Mouse (Mus musculus): ENCODE measurements around the gene Kcnk16. TPM values are rescaled to one million over a fixed set of nuclear protein-coding genes. Genes with fewer than 3 reads are reported as not detected.
"Not testable (repeated sequence)": the region's sequence is repeated elsewhere in the genome, so short reads cannot be mapped to it uniquely, and the experiment has no call there.

Kcnk16 gene
- total RNA-seq (2012; rRNA removed): not detected in 2 replicates
- not detected for polyA plus RNA-seq (2012; ENCODE audit: insufficient read depth in 1 of 2, insufficient read length in 2 of 2, low read depth in 1 of 2, low replicate concordance in 2 of 2, missing spikeins in 1 of 2)

DNA sequence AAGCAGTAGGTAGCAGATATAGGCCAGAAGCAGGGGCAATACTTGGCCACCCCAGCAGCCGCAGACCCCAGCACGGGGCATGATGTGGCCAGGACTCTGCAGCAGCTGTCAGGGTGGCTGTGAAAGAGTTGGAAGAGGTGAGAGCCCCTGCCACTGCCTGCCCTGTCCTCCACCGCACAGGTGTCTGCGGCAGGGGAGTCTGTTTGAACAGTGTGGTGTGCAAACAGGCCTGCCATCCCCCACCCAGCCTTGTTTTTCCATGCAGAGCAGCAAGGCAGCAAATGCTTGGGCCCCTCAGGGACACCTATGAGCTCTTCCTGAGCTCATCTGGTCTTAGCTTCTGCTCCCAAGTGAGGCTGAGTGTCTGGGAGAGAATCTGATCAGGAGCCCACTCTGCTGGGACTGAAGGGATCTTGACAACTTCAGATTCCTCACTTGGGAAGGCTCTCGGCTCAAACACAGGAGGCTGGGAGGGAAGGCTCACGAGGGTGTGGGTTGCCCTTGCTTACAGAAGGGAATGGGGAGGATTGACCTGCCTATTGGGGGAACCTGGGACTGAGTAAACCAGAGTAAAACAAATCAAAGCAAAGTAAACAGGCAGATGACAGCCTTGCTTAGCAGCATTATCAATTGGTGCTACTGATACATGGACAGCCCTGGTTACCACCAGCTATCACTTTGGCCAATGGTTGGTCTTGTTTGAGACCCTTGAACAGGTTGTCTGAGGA lies at the start of gene Kcnk16:
Kcnk16 (minus strand) TSS at position 118 of the 728 bp plus-strand sequence.
- no peak within 1 kb of the TSS for H3K4me3 ChIP-seq (ENCODE audit: control insufficient read depth in 1 of 2, insufficient read depth in 1 of 2, low read depth in 2 of 2, low read length in 2 of 2)
- H3K27me3 ChIP-seq (ENCODE audit: control insufficient read depth in 1 of 2, insufficient read depth in 2 of 2, low read length in 2 of 2): peaks cover 0 to 5% of the 10 kb centered on the region in 2 experiments; a peak in 3 of 4 replicates
- H3K36me3 ChIP-seq (ENCODE audit: control insufficient read depth in 1 of 2, insufficient read depth in 2 of 2, low read length in 2 of 2): no peaks in the 10 kb centered on the region
- H3K4me1 ChIP-seq (ENCODE audit: control insufficient read depth in 1 of 2, insufficient read depth in 2 of 2, low read length in 2 of 2): no peaks in the 10 kb centered on the region
- no peak within 1 kb of the TSS for H3K27ac ChIP-seq (ENCODE audit: control insufficient read depth, low read depth, low read length)
- H3K79me2 ChIP-seq (ENCODE audit: control insufficient read depth, insufficient read depth, low read length, poor library complexity): no peaks in the 10 kb centered on the region
- TF ChIP-seq TCF12 (IDR thresholded peaks at IDR 0.05; ENCODE audit: low read depth, low read length) (no peak), ZC3H11A (IDR thresholded peaks at IDR 0.05; ENCODE audit: low read depth, low read length) (no peak), SIN3A (IDR thresholded peaks at IDR 0.05; ENCODE audit: low read length) (no peak), MEF2A (IDR thresholded peaks at IDR 0.05; ENCODE audit: extremely low read depth, insufficient replicate concordance, low read depth, low read length, poor library complexity, severe bottlenecking) (no peak), RCOR1 (IDR thresholded peaks at IDR 0.05; ENCODE audit: low read depth, low read length) (no peak), MYC (IDR thresholded peaks at IDR 0.05; ENCODE audit: low read depth, low read length) (no peak), ETS1 (IDR thresholded peaks at IDR 0.05; ENCODE audit: low read depth, low read length) (no peak), BHLHE40 (IDR thresholded peaks at IDR 0.05; ENCODE audit: borderline replicate concordance, low read depth, low read length) (no peak)
- no peak within 1 kb of the TSS for H3K9ac ChIP-seq (ENCODE audit: control insufficient read depth, low read depth, low read length, poor library complexity, severe bottlenecking)
- DNase-seq (ENCODE audit: low read depth, low spot score): no peak
- no peaks in the 10 kb centered on the region for H3K9me3 ChIP-seq (replicated peaks; ENCODE audit: insufficient read depth, low read length)

DNA sequence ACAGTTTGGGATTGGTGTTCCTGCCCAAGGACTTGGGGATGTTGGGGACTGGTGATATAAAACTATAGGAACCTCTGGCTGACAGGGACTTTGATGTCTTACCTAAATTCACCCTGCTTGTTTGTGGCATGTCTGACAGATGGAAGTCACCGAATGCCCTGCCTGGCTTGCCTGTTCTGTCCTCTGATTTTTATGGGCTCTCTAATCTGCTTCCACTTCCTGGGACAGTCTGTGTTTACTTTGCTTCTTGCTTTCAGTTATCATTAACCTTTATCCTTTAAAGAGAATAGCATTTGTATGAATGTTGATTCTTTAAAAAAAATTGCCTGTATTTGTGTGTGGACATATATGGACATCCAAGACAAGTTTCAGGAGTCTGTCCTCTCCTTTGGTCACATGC lies 46.1 kb upstream of the Kcnk16 start:
- no peak overlapping the region for H3K4me3 ChIP-seq (ENCODE audit: control insufficient read depth in 1 of 2, insufficient read depth in 1 of 2, low read depth in 2 of 2, low read length in 2 of 2)
- H3K27ac ChIP-seq (ENCODE audit: control insufficient read depth, low read depth, low read length): no peak overlapping the region
- no peaks in the 10 kb centered on the region for H3K79me2 ChIP-seq (ENCODE audit: control insufficient read depth, insufficient read depth, low read length, poor library complexity)
- H3K4me1 ChIP-seq (ENCODE audit: control insufficient read depth in 1 of 2, insufficient read depth in 2 of 2, low read length in 2 of 2): no peaks in the 10 kb centered on the region
- DNase-seq (ENCODE audit: low read depth, low spot score): no peak
- H3K9me3 ChIP-seq (replicated peaks; ENCODE audit: insufficient read depth, low read length): no peaks in the 10 kb centered on the region
- H3K27me3 ChIP-seq (ENCODE audit: control insufficient read depth in 1 of 2, insufficient read depth in 2 of 2, low read length in 2 of 2): no peaks in the 10 kb centered on the region
- H3K9ac ChIP-seq (ENCODE audit: control insufficient read depth, low read depth, low read length, poor library complexity, severe bottlenecking): no peak overlapping the region
- TF ChIP-seq MAFK (IDR thresholded peaks at IDR 0.05; ENCODE audit: borderline replicate concordance, low read depth, low read length): no peak
- no peak for TF ChIP-seq TCF12 (IDR thresholded peaks at IDR 0.05; ENCODE audit: low read depth, low read length)
- no peak for TF ChIP-seq SMC3 (IDR thresholded peaks at IDR 0.05; ENCODE audit: low read depth, low read length)
- H3K36me3 ChIP-seq (ENCODE audit: control insufficient read depth in 1 of 2, insufficient read depth in 2 of 2, low read length in 2 of 2): 0 out of 4 replicates have a peak, but pooled peaks cover 0 to 1% of the 10 kb centered on the region in 2 experiments

DNA sequence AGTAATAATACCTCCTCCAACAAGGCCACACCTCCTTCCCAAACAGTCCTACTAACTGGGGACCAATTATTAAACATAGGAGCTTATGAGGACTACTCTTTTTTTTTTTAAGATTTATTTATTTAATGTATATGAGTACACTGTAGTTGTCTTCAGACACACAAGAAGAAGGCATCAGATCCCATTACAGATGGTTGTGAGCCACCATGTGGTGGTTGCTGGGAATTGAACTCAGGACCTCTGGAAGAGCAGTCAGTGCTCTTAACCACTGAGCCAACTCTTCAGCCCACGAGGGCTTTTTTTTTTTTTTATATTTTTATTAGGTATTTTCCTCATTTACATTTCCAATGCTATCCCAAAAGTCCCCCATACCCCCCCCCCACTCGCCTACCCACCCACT lies 36.1 kb upstream of the Kcnk16 start:
- not testable (repeated sequence) for H3K4me1 ChIP-seq (ENCODE audit: control insufficient read depth in 1 of 2, insufficient read depth in 2 of 2, low read length in 2 of 2); H3K79me2 ChIP-seq (ENCODE audit: control insufficient read depth, insufficient read depth, low read length, poor library complexity); H3K4me3 ChIP-seq (ENCODE audit: control insufficient read depth in 1 of 2, insufficient read depth in 1 of 2, low read depth in 2 of 2, low read length in 2 of 2); H3K27me3 ChIP-seq (ENCODE audit: control insufficient read depth in 1 of 2, insufficient read depth in 2 of 2, low read length in 2 of 2); DNase-seq (ENCODE audit: low read depth, low spot score); H3K9ac ChIP-seq (ENCODE audit: control insufficient read depth, low read depth, low read length, poor library complexity, severe bottlenecking); H3K36me3 ChIP-seq (ENCODE audit: control insufficient read depth in 1 of 2, insufficient read depth in 2 of 2, low read length in 2 of 2); H3K9me3 ChIP-seq (replicated peaks; ENCODE audit: insufficient read depth, low read length); H3K27ac ChIP-seq (ENCODE audit: control insufficient read depth, low read depth, low read length)
